Mouse (Mus musculus) inflammation-experienced regulatory T-cells, adult 6 months (primary cell): Measurements from ENCODE around the gene Olfr420. TPM values are rescaled to one million over a fixed set of nuclear protein-coding genes. Genes with fewer than 3 reads are reported as not detected.

Experiments
- ATAC-seq: one replicate; pipeline ENCODE4 v1.8.0; 2017
- polyA plus RNA-seq, 3 experiments: library from polyadenylated mRNA; unstranded; fragments of 100-300 nt; shearing (Covaris generic); gene quantifications; one replicate each; pipeline ENCODE4 v1.2.1; 2017

Gene Olfr420
- not detected for polyA plus RNA-seq

DNA sequence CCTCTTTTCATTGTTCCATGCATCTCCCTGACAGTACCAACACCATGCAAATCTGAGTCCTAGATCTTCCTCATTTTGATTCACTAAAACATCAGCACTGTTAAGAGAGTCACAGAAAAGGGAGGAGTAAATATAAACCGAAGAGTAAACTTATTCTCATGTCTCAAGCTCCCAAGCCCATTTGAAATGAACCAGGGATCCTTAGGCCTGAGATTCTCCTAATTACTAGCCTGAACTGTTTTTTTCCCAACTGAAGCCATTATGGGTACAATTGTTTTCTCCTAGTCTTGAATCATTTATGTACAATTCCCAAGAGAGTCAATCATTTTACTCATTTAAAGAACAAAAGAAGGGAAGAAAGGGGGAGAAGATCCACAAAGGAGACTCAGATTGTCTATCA, at the start of gene Olfr420:
Olfr420 (plus strand) TSS at position 301 of the 400 bp plus-strand sequence.
- ATAC-seq: no peak

DNA sequence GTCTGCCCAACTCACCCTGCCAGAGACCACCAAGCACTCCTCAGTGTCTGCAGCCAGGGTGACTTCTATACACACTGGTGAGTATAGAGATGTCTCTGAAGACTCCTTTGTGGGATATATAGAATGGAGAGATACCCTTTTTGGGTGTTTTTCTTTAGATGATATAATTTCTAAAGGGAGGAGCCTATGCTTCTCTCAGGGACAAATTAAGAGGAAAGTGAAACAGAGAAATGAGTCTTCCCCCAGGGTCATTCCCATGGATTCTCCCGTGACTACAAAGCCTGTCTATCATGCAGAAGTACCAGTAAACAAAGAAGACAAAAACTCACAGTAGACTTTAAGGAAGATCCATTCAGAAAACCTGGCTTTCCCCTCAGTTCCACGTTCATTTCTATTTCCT, 34.4 kb upstream of the Olfr420 start, which contains the start of gene Olfr231:
Olfr231 (minus strand) TSS at position 101 of the 400 bp plus-strand sequence.
- ATAC-seq: no peak

DNA sequence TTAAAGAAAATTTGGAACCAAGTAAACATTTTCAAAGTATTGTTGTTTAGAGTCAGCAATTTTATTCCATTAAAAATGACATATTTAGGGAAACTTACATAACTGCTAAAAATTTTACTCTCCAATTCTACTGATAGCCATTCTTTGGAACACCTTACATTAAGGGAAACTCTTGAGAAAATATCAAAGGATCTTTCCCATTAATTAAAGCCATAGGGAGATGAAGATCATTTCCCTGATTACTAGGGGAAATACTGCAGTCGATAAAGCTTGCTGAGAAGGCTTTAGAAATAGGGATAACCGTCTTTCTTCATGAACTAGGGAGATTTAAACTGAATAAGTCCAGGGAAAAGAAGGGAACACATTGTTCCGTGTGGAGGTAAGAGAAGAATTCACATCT, 24.2 kb upstream of the Olfr420 start, which contains the start of gene Olfr424:
Olfr424 (plus strand) TSS at position 301 of the 400 bp plus-strand sequence.
- ATAC-seq: no peak

DNA sequence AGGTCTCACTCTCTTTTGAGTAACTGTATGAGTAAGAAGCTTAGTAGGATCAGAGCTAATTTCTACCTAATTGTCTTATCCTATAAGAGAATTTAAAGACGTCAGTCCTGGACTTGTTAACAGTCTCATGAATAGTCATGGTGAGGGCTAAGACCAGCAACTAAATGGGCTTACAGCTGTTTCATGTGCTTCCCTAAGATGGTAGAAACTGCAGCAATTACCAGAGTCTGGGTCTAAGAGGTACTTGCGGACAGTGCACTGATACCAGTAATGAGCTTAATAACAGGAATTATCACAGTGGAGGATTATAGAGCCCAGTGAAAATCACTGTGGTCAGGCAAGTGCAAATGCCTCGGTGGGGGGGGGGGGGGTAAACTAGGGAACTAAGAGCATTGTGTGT, 23.4 kb upstream of the Olfr420 start:
- no peak for ATAC-seq

DNA sequence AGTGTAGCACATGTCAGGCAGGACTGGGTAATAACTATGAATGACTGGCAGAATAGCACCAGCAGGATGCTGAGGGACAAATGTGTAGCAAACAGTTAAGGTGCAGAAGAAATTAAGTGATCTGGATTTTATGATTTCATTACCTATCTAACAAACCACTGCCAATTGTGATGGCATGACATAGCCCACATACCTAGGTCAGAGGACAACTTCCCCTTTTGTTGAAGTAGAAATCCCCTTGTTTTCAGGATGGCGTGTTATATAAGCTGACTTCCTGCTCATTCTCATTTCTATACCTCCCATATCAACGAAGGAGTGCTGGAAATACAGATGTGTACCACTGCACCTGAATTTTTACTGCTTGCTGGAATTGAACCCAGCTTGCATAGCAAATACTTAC, 14.0 kb upstream of the Olfr420 start:
- no peak for ATAC-seq

DNA sequence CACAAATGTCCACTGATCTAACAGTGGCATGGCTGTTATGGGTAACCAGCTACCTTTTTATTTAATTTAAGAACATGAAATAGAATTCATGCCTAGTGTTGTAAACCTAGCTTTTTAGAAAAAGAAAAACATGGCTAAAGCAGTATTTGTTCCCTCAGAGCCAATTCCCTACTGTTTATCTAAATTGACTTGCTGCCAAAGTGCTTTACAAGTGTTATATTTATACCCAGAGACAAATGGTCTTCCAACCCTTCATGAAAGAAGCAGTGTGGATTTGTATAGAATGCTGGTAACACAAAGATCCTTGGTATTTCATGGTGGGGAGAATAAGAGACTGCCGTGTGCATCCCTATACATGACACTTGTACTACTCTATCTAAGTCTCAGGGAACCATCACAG, 8.7 kb upstream of the Olfr420 start:
- no peak for ATAC-seq

DNA sequence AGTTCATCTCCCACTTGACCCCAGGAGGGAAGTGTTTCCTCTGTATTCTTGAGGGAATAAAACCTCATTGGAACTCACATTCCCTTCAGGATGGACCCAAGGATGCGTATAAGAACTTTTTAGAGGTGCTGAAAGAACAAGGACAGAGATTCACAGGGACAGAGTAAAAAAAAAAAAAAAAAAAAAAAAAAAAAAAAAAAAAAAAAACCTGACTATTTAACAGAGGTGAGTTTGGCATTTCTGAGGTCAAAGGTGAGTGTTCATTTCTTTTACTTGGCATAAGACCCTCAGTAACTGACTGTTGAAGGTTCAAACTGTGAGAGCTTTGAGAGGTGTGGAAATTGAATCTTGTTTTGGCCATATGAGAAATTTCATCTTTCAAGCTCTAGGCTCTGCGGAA, 6.1 kb upstream of the Olfr420 start:
- ATAC-seq: no peak

DNA sequence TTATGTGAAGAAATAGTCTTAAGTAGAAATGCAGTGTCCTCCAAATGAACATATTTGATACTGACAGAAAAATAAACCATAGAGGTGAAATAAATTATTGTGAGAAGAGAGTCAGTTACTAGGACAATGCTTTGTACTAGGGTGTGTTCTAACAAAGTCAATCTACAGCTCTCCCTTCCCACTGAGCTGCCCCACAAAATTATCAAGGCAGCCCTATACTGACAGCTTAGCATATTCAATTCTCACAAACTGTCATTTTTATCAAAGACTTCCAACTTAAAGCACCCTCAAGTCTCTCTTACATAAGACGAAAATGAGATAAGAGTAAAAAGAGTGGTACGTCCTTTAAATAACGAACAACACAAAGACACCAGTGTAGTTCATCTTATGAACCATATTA, 2.2 kb downstream of the Olfr420 start:
- no peak for ATAC-seq

DNA sequence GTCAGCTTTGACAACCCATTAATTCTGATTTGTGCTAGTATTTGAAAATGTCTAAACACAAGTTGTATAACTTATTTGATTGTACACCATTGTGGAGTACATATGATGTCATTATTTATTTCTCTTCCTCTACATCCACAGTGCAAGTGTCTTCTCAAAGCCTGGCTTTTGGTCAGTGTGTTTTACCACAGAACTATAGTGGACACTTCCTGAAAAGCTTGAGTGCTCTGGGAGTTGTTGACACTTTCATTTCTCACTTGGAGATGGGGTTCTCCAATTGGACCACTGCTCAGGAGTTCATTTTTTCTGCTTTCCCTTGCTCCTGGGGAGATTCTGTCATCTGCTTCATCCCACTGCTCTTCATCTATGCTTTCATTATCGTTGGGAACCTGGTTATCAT, 3.1 kb downstream of the Olfr420 start:
- no peak for ATAC-seq

DNA sequence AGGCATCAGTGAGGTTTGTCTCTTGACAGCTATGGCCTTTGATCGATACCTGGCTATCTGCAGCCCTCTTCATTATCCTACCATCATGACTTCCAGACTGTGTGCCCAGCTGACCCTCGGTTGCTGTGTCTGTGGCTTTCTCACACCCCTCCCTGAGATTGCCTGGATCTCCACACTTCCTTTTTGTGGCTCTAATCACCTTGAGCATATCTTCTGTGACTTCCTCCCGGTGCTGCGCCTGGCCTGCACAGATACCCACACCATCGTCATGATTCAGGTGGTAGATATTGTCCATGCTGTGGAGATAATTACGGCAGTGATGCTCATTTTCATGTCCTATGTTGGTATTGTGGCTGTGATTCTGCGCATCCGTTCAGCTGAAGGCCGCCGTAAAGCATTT, 3.7 kb downstream of the Olfr420 start:
- no peak for ATAC-seq

DNA sequence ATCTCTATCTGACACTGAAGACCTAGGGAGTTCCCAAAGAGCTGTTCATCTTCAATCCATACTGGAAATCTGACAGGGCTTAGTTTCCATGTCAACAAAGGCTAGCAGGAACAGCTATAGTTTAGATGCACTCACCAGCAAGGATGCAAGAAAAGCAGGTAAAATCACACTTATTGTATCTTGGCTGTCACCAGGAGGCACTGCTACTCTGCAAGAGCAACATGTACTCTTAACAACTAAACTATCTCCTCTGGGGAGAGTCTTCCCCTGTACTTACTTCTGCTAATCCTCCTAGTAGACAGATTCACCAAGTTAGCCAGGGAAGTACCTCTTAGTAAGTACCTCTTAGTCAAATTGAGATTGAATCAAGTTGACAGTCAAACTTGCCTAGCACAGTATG, 13.6 kb downstream of the Olfr420 start:
- ATAC-seq: no peak

DNA sequence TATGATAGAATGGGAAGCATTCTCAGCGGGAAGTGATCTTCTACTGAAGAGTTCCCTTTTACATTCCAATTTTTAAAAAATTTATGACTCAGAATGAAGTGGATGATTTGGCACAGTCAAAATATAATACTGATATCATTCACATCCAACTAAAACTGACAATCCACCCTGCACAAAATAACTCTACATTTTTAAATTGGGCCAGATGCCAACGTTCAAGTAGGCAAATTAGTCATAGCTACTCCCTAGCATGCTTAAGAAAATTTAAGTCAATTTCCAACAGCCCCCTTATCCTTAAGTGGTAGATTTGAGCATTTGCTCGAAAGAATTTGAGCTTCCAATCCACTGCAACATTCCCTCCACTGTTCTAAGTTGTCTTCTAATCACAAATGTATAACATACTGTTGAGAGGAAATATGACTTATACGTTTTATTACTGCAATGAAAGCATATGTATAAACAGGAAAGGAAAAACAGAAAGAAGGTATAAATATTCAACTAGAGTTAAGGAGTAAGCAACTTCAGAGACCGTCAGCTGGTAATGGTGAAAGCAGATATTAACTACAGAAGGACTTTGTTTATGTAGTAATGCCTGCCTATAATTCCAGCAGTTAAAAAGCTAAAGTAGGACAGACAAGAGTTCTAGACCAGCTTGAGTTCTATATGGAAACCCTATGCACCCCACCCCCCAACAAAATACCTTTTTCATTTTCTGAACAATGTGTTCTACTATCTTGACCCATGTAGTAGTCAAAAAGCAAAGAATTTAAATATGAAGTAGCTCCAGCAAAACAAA, 15.5 kb downstream of the Olfr420 start:
- no peak for ATAC-seq

DNA sequence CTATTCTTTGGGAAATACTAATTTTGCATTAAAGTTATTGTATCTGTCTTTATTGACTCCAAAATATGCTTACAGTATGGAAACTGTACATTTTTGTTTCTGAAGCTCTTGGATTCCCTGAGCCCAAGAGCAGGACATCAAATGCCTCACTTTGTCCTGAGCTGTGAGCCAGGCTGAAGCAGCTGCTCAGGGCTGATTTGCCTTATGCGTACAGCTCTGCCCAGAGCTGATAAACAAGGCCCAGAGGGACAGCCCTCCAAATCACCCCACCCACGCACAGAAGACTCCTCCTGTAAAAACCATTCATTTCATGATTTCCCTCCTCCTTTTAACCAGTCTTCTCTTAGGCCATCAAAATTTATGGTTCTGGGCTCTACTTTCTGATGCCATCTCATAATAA, 16.1 kb downstream of the Olfr420 start:
- ATAC-seq: no peak

DNA sequence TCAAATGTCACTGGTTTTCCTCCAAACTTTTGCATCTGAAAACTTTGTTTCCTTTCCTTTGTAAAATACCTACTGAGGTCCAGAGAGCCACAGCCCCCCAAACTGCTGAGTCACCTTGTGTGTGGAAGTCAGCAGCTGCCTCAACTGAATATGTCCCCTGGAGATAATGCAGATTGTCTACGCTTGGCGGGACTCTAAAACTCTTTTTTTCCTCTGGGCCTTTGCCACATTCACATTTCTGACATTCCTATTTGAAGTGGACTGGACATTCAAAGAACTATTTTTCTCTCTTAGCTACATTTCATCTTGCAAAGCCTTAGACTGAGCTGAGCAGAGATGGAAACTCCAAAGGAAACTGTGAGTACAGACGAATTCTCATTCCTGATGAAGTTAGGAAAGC, 17.2 kb downstream of the Olfr420 start, which contains the start of gene Spta1:
Spta1 (plus strand) TSS at position 172 of the 400 bp plus-strand sequence.
- ATAC-seq: no peak

DNA sequence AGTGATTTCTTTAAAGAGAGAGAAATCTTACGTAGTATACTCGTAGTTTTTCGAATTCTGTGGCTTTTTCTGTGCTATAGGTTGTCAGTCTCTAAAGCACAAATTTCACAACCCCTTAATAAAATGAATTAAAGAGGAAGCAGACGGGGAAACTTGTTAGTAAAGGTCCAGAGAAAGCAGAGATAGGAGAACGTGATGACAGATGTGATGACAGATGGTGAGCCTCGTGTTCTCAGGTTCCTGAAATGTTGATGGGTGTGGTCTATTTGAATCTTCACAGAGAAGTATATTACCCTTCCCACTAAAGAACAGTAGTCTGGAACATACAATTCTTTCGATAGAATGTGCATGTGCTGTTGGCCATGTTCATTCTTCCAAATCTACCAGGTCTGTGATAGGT, 49.3 kb downstream of the Olfr420 start:
- ATAC-seq: no peak

Other genes starting within 250 kb of the Olfr420 start
- 1 to 10 TPM; 1.1 to 7.2 (median 2.0) TPM for gene Ifi211, start 242.6 kb upstream of the Olfr420 start, polyA plus RNA-seq
- gene Mndal, start 213.1 kb upstream of the Olfr420 start, polyA plus RNA-seq: 100 to 1,000 TPM; 399 to 475 (median 464) TPM
- gene Ifi203, start 213.0 kb upstream of the Olfr420 start, polyA plus RNA-seq: 100 to 1,000 TPM; 241 to 353 (median 324) TPM
- gene Ifi202b, start 172.9 kb upstream of the Olfr420 start, polyA plus RNA-seq: not detected
- under 1 TPM in 2 of 3 experiments, not detected in 1; 0.09 to 0.94 TPM for gene Ifi205, start 123.8 kb upstream of the Olfr420 start, polyA plus RNA-seq
- not detected for gene Olfr433, start 114.9 kb upstream of the Olfr420 start, polyA plus RNA-seq
- not detected for gene Olfr432, start 106.4 kb upstream of the Olfr420 start, polyA plus RNA-seq
- not detected for gene Olfr430, start 89.0 kb upstream of the Olfr420 start, polyA plus RNA-seq
- gene Olfr429, start 71.3 kb upstream of the Olfr420 start, polyA plus RNA-seq: not detected
- not detected for gene Olfr427, start 58.7 kb upstream of the Olfr420 start, polyA plus RNA-seq
- gene Olfr231, start 34.5 kb upstream of the Olfr420 start, polyA plus RNA-seq: not detected
- gene Olfr424, start 24.1 kb upstream of the Olfr420 start, polyA plus RNA-seq: not detected
- gene Spta1, start 17.1 kb downstream of the Olfr420 start, polyA plus RNA-seq: under 1 TPM in 1 of 3 experiments, not detected in 2; 0.04 TPM
- gene Olfr419, start 96.4 kb downstream of the Olfr420 start, polyA plus RNA-seq: not detected
- gene Mptx1, start 174.9 kb downstream of the Olfr420 start, polyA plus RNA-seq: not detected
- gene Olfr417, start 209.5 kb downstream of the Olfr420 start, polyA plus RNA-seq: not detected
- not detected for gene Olfr248, start 235.4 kb downstream of the Olfr420 start, polyA plus RNA-seq